Mouse (Mus musculus): Measurements from ENCODE around the gene St6galnac3. TPM values are rescaled to one million over a fixed set of nuclear protein-coding genes. Genes with fewer than 3 reads are reported as not detected.

The St6galnac3 gene
- polyA plus RNA-seq, 1 experiment from 2014 or later, result 23.2 TPM

GRCm38 (mm10) chr3:153432053-153432816, 292.7 kb downstream of the St6galnac3 start:
- Histone ChIP-seq H3K9me3 (ENCODE audit: control insufficient read depth, low read length) (no peaks in the 10 kb centered on the region), H3K4me3 (ENCODE audit: low read length) (no peak overlapping the region), H3K27ac (ENCODE audit: low read depth, low read length) (no peak overlapping the region), H3K36me3 (ENCODE audit: control insufficient read depth, insufficient read depth, low read length) (no peaks in the 10 kb centered on the region), H3K9ac (ENCODE audit: low read depth, low read length) (no peak overlapping the region), H3K4me2 (ENCODE audit: low read length) (no peak overlapping the region), H3K27me3 (replicated peaks; ENCODE audit: control insufficient read depth, insufficient read depth, low read length) (no peaks in the 10 kb centered on the region), H3K4me1 (ENCODE audit: control insufficient read depth, insufficient read depth, low read depth, low read length) (peaks cover 4% of the 10 kb centered on the region)
- ATAC-seq, result peak; percentile 71
- WGBS, result 67% methylated on average over 6 of the region's 6 CpGs

GRCm38 (mm10) chr3:153429840-153430239, 295.1 kb downstream of the St6galnac3 start:
- Histone ChIP-seq H3K9me3 (ENCODE audit: control insufficient read depth, low read length) (no peaks in the 10 kb centered on the region), H3K9ac (ENCODE audit: low read depth, low read length) (no peak overlapping the region), H3K4me2 (ENCODE audit: low read length) (no peak overlapping the region), H3K27me3 (replicated peaks; ENCODE audit: control insufficient read depth, insufficient read depth, low read length) (no peaks in the 10 kb centered on the region), H3K36me3 (ENCODE audit: control insufficient read depth, insufficient read depth, low read length) (no peaks in the 10 kb centered on the region), H3K4me3 (ENCODE audit: low read length) (no peak overlapping the region), H3K27ac (ENCODE audit: low read depth, low read length) (no peak overlapping the region), H3K4me1 (ENCODE audit: control insufficient read depth, insufficient read depth, low read depth, low read length) (no peaks in the 10 kb centered on the region; the same call in none of the 2 replicates)
- ATAC-seq, result peak; percentile 66
- WGBS, result 23% methylated on average over 8 of the region's 8 CpGs

GRCm38 (mm10) chr3:153421918-153422290, 303.1 kb downstream of the St6galnac3 start:
- H3K27ac ChIP-seq (ENCODE audit: low read depth, low read length), result no peak overlapping the region
- no peaks in the 10 kb centered on the region for H3K36me3 ChIP-seq (ENCODE audit: control insufficient read depth, insufficient read depth, low read length)
- no peak overlapping the region for H3K4me3 ChIP-seq (ENCODE audit: low read length)
- H3K4me2 ChIP-seq (ENCODE audit: low read length), result no peak overlapping the region
- no peaks in the 10 kb centered on the region for H3K27me3 ChIP-seq (replicated peaks; ENCODE audit: control insufficient read depth, insufficient read depth, low read length)
- WGBS, result 49% methylated on average over 7 of the region's 7 CpGs
- no peak overlapping the region for H3K9ac ChIP-seq (ENCODE audit: low read depth, low read length)
- H3K9me3 ChIP-seq (ENCODE audit: control insufficient read depth, low read length), result no peaks in the 10 kb centered on the region
- no peak for ATAC-seq
- peaks cover 8% of the 10 kb centered on the region for H3K4me1 ChIP-seq (ENCODE audit: control insufficient read depth, insufficient read depth, low read depth, low read length)

GRCm38 (mm10) chr3:153421060-153421917, 303.7 kb downstream of the St6galnac3 start:
- H3K4me2 ChIP-seq (ENCODE audit: low read length), result no peak overlapping the region
- H3K9me3 ChIP-seq (ENCODE audit: control insufficient read depth, low read length), result no peaks in the 10 kb centered on the region
- peak overlapping the region; percentile 10; the same call in 1 of the 2 replicates for H3K27ac ChIP-seq (ENCODE audit: low read depth, low read length)
- 54% methylated on average over 14 of the region's 14 CpGs for WGBS
- H3K27me3 ChIP-seq (replicated peaks; ENCODE audit: control insufficient read depth, insufficient read depth, low read length), result no peaks in the 10 kb centered on the region
- no peak; the same call in 1 of the 2 replicates for ATAC-seq
- peaks cover 8% of the 10 kb centered on the region for H3K4me1 ChIP-seq (ENCODE audit: control insufficient read depth, insufficient read depth, low read depth, low read length)
- H3K4me3 ChIP-seq (ENCODE audit: low read length), result no peak overlapping the region
- no peaks in the 10 kb centered on the region for H3K36me3 ChIP-seq (ENCODE audit: control insufficient read depth, insufficient read depth, low read length)
- no peak overlapping the region for H3K9ac ChIP-seq (ENCODE audit: low read depth, low read length)

- Histone ChIP-seq H3K4me2 (ENCODE audit: low read length) (no peak overlapping the region), H3K4me1 (ENCODE audit: control insufficient read depth, insufficient read depth, low read depth, low read length) (peaks cover 8% of the 10 kb centered on the region), H3K36me3 (ENCODE audit: control insufficient read depth, insufficient read depth, low read length) (no peaks in the 10 kb centered on the region), H3K27me3 (replicated peaks; ENCODE audit: control insufficient read depth, insufficient read depth, low read length) (no peaks in the 10 kb centered on the region), H3K9ac (ENCODE audit: low read depth, low read length) (no peak overlapping the region), H3K27ac (ENCODE audit: low read depth, low read length) (no peak overlapping the region), H3K9me3 (ENCODE audit: control insufficient read depth, low read length) (no peaks in the 10 kb centered on the region), H3K4me3 (ENCODE audit: low read length) (no peak overlapping the region)
- 76% methylated on average over 7 of the region's 7 CpGs for WGBS
- no peak for ATAC-seq
These were observed 305.6 kb downstream of the St6galnac3 start for GRCm38 (mm10) chr3:153419331-153419730.

- Histone ChIP-seq H3K27ac (ENCODE audit: low read depth, low read length) (no peak overlapping the region), H3K4me2 (ENCODE audit: low read length) (no peak overlapping the region), H3K36me3 (ENCODE audit: control insufficient read depth, insufficient read depth, low read length) (no peaks in the 10 kb centered on the region), H3K4me3 (ENCODE audit: low read length) (no peak overlapping the region), H3K27me3 (replicated peaks; ENCODE audit: control insufficient read depth, insufficient read depth, low read length) (no peaks in the 10 kb centered on the region), H3K4me1 (ENCODE audit: control insufficient read depth, insufficient read depth, low read depth, low read length) (peaks cover 8% of the 10 kb centered on the region), H3K9ac (ENCODE audit: low read depth, low read length) (no peak overlapping the region), H3K9me3 (ENCODE audit: control insufficient read depth, low read length) (no peaks in the 10 kb centered on the region)
- 58% methylated on average over 9 of the region's 9 CpGs for WGBS
- no peak for ATAC-seq
These were observed 308.0 kb downstream of the St6galnac3 start for GRCm38 (mm10) chr3:153417001-153417400.

- H3K4me3 ChIP-seq (ENCODE audit: low read length), result no peak overlapping the region
- H3K4me1 ChIP-seq (ENCODE audit: control insufficient read depth, insufficient read depth, low read depth, low read length), result peaks cover 2% of the 10 kb centered on the region; the same call in 1 of the 2 replicates
- no peak overlapping the region for H3K27ac ChIP-seq (ENCODE audit: low read depth, low read length)
- no peak overlapping the region for H3K9ac ChIP-seq (ENCODE audit: low read depth, low read length)
- H3K9me3 ChIP-seq (ENCODE audit: control insufficient read depth, low read length), result no peaks in the 10 kb centered on the region
- WGBS, result 72% methylated on average over 4 of the region's 4 CpGs
- no peak overlapping the region for H3K4me2 ChIP-seq (ENCODE audit: low read length)
- H3K27me3 ChIP-seq (replicated peaks; ENCODE audit: control insufficient read depth, insufficient read depth, low read length), result no peaks in the 10 kb centered on the region
- no peak for ATAC-seq
- no peaks in the 10 kb centered on the region for H3K36me3 ChIP-seq (ENCODE audit: control insufficient read depth, insufficient read depth, low read length)
These were observed 308.6 kb downstream of the St6galnac3 start for GRCm38 (mm10) chr3:153416383-153416782.

- Histone ChIP-seq H3K4me2 (ENCODE audit: low read length) (no peak overlapping the region), H3K27ac (ENCODE audit: low read depth, low read length) (no peak overlapping the region), H3K36me3 (ENCODE audit: control insufficient read depth, insufficient read depth, low read length) (no peaks in the 10 kb centered on the region), H3K9ac (ENCODE audit: low read depth, low read length) (no peak overlapping the region), H3K4me1 (ENCODE audit: control insufficient read depth, insufficient read depth, low read depth, low read length) (no peaks in the 10 kb centered on the region; the same call in 1 of the 2 replicates), H3K4me3 (ENCODE audit: low read length) (no peak overlapping the region), H3K27me3 (replicated peaks; ENCODE audit: control insufficient read depth, insufficient read depth, low read length) (no peaks in the 10 kb centered on the region), H3K9me3 (ENCODE audit: control insufficient read depth, low read length) (no peaks in the 10 kb centered on the region)
- no peak for ATAC-seq
- WGBS, result 98% methylated on average over 2 of the region's 2 CpGs
These were observed 310.8 kb downstream of the St6galnac3 start for GRCm38 (mm10) chr3:153414132-153414531.

GRCm38 (mm10) chr3:153409286-153409685, 315.7 kb downstream of the St6galnac3 start:
- Histone ChIP-seq H3K4me2 (ENCODE audit: low read length) (no peak overlapping the region), H3K4me1 (ENCODE audit: control insufficient read depth, insufficient read depth, low read depth, low read length) (peaks cover 5% of the 10 kb centered on the region; the same call in 1 of the 2 replicates), H3K36me3 (ENCODE audit: control insufficient read depth, insufficient read depth, low read length) (no peaks in the 10 kb centered on the region), H3K27ac (ENCODE audit: low read depth, low read length) (no peak overlapping the region), H3K9me3 (ENCODE audit: control insufficient read depth, low read length) (no peaks in the 10 kb centered on the region), H3K4me3 (ENCODE audit: low read length) (no peak overlapping the region), H3K9ac (ENCODE audit: low read depth, low read length) (no peak overlapping the region), H3K27me3 (replicated peaks; ENCODE audit: control insufficient read depth, insufficient read depth, low read length) (no peaks in the 10 kb centered on the region)
- ATAC-seq, result no peak
- 63% methylated on average over 9 of the region's 9 CpGs for WGBS

Data from hindbrain, embryonic 16.5 days (tissue).